Mouse (Mus musculus) thymus, adult 2 months (tissue): ENCODE data around the gene Shc3.

Source experiments
- CTCF ChIP-seq: fragments of 200-500 bp; IDR thresholded peaks from 2 replicates; pipeline ENCODE4 v1.5.1; 2012; ENCODE audit warnings: mild to moderate bottlenecking, control low read depth, low read length, moderate library complexity, borderline replicate concordance; ENCODE audit not compliant: control insufficient read depth, poor library complexity, insufficient read depth; ENCODE audit errors: extremely low read depth
- POLR2A ChIP-seq: fragments of 200-500 bp; IDR thresholded peaks from 2 replicates; pipeline ENCODE4 v1.6.1; 2012; ENCODE audit warnings: mild to moderate bottlenecking, low read length, control low read depth, moderate library complexity; ENCODE audit not compliant: control insufficient read depth, poor library complexity, insufficient read depth; ENCODE audit errors: extremely low read depth

DNA sequence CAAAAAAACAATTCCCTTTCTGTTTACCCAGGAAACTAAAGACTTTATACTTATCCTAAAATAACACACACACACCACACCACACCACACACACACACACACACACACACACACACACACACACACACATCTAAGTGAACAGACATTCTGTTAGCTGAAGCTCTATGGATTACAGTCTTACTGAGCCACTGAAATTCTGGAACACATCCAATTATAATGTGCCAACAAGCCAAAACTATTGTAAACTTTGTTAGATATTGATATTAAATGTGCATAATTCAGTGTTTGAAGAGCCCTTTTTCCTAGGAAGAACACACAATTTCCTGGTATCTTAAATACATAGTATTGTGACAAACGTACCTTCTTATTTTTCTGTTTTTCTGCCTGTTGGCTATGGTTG lies 48.1 kb upstream of the Shc3 start:
- TF ChIP-seq CTCF (no peak), POLR2A (no peak)
